Mouse (Mus musculus) heart, embryonic 16.5 days (tissue): ENCODE data around the gene Cdca7l. TPM values are rescaled to one million over a fixed set of nuclear protein-coding genes. Genes with fewer than 3 reads are reported as not detected.

Experiments
- ATAC-seq: fragments of 200-750 bp; cut with Nextera tagmentation; replicated peaks from 2 replicates; pipeline ENCODE4 v1.8.0; 2017; ENCODE audit warnings: moderate number of reproducible peaks; ENCODE audit not compliant: insufficient read depth, low FRiP score; ENCODE audit errors: extremely low read depth
- H3K27ac ChIP-seq: fragments of 300-500 bp; sonication (generic); 2 replicates; pipeline ENCODE4 v1.5.1; 2014; ENCODE audit warnings: mild to moderate bottlenecking, low read length, control low read depth, moderate library complexity
- H3K27me3 ChIP-seq: fragments of 300-500 bp; sonication (generic); 2 replicates; pipeline ENCODE4 v1.6.1; 2014; ENCODE audit warnings: low read length, mixed read lengths; ENCODE audit not compliant: control insufficient read depth, insufficient read depth
- H3K36me3 ChIP-seq: fragments of 300-500 bp; sonication (generic); 2 replicates; pipeline ENCODE4 v1.6.1; 2014; ENCODE audit not compliant: control insufficient read depth, insufficient read depth
- H3K4me1 ChIP-seq: fragments of 300-500 bp; sonication (generic); 2 replicates; pipeline ENCODE4 v1.6.1; 2014; ENCODE audit warnings: low read length, mixed read lengths; ENCODE audit not compliant: control insufficient read depth, insufficient read depth
- H3K4me2 ChIP-seq: fragments of 300-500 bp; sonication (generic); 2 replicates; pipeline ENCODE4 v1.6.1; 2014; ENCODE audit warnings: low read depth, mild to moderate bottlenecking, control low read depth, low read length
- H3K4me3 ChIP-seq: fragments of 300-500 bp; sonication (generic); 2 replicates; pipeline ENCODE4 v1.5.1; 2014; ENCODE audit warnings: mild to moderate bottlenecking, control low read depth, low read length
- H3K9ac ChIP-seq: fragments of 300-500 bp; sonication (generic); 2 replicates; pipeline ENCODE4 v1.6.1; 2014; ENCODE audit warnings: low read length, control low read depth
- H3K9me3 ChIP-seq: fragments of 300-500 bp; sonication (generic); replicated peaks from 2 replicates; pipeline ENCODE4 v1.6.1; 2016; ENCODE audit warnings: low read length; ENCODE audit not compliant: control insufficient read depth
- WGBS: fragments of 180-500 bp; shearing (Covaris S2); extraction: QIAGEN DNeasy Blood & Tissue Kit; methylation state at CpG from one replicate; pipeline ENCODE4 v1.1.7; 2014; 5-methylcytosine and 5-hydroxymethylcytosine counted together
- polyA plus RNA-seq: library from polyadenylated mRNA; unstranded; fragments of >200 nt; fragmentation: Nextera tagmentation; extraction: Ambion mirVana; gene quantifications from 2 replicates; pipeline ENCODE4 v1.2.1, GENCODE M21; 2015

Cdca7l gene
- polyA plus RNA-seq, 1 experiment from 2014 or later = 17.4 TPM

DNA sequence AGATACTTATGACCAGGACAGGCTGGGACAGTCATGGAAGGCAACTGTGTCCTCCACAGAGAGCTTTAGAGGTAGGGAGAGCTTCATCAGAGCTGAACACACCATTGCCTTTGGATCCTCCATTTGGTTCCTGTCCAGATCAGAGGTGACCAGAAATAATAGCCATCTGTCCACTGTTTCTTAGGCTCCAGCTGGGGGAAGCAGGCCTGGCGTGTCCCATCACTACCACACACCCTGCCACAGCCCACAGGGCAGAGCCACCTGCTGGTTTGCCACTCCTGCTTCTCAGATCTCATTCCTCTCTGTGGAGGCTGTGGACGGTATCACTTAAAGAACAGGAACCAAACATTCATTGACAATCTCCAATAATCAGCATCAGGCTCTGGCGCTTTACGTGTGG lies 32.9 kb upstream of the Cdca7l start:
- Histone ChIP-seq H3K36me3 (no peaks in the 10 kb centered on the region), H3K27me3 (no peaks in the 10 kb centered on the region), H3K9me3 (0 out of 2 replicates have a peak, but pooled peaks cover 2% of the 10 kb centered on the region), H3K4me1 (no peaks in the 10 kb centered on the region), H3K4me3 (no peak overlapping the region), H3K9ac (no peak overlapping the region), H3K27ac (no peak overlapping the region), H3K4me2 (no peak overlapping the region)
- 88% methylated on average over 4 of the region's 4 CpGs for WGBS
- ATAC-seq = no peak

GRCm38 (mm10) chr12:117772638-117773037 lies 31.5 kb upstream of the Cdca7l start:
- H3K4me3 ChIP-seq = no peak overlapping the region
- ATAC-seq = no peak
- no peaks in the 10 kb centered on the region for H3K9me3 ChIP-seq
- H3K9ac ChIP-seq = no peak overlapping the region
- no peaks in the 10 kb centered on the region for H3K36me3 ChIP-seq
- H3K4me1 ChIP-seq = no peaks in the 10 kb centered on the region
- H3K27me3 ChIP-seq = no peaks in the 10 kb centered on the region
- 3% methylated on average over 2 of the region's 2 CpGs for WGBS
- no peak overlapping the region for H3K27ac ChIP-seq
- H3K4me2 ChIP-seq = no peak overlapping the region

- Histone ChIP-seq H3K4me3 (no peak overlapping the region), H3K4me1 (no peaks in the 10 kb centered on the region), H3K36me3 (no peaks in the 10 kb centered on the region), H3K27me3 (no peaks in the 10 kb centered on the region), H3K4me2 (no peak overlapping the region), H3K9ac (no peak overlapping the region), H3K27ac (no peak overlapping the region), H3K9me3 (no peaks in the 10 kb centered on the region)
- WGBS = 53% methylated on average over 5 of the region's 5 CpGs
- no peak for ATAC-seq
Measured at GRCm38 (mm10) chr12:117776841-117777240, 27.2 kb upstream of the Cdca7l start.

DNA sequence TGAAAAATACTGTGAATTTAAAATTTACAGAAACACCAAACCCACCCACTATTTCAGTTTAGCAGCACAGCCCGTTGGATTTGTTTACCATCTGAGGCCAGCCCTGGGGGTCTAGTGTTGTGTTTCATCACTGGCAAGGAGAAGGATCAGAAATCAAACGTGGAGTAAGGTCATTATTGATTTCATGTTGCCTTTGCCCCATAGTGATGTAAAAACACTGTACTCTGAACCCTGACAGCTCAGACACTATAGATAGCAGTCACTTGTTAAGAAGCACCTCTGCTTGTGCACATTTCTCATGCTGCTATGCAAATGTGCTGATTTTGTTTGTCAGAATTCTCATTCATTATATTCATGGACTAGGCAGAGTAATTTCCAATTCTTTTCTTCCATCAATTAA lies 22.7 kb upstream of the Cdca7l start:
- H3K4me2 ChIP-seq = no peak overlapping the region
- no peak for ATAC-seq
- no peaks in the 10 kb centered on the region for H3K27me3 ChIP-seq
- H3K4me3 ChIP-seq = no peak overlapping the region
- H3K27ac ChIP-seq = no peak overlapping the region
- H3K4me1 ChIP-seq = no peaks in the 10 kb centered on the region
- H3K36me3 ChIP-seq = no peaks in the 10 kb centered on the region
- WGBS = 43% methylated on average over 2 of the region's 2 CpGs
- no peaks in the 10 kb centered on the region for H3K9me3 ChIP-seq
- no peak overlapping the region for H3K9ac ChIP-seq

- no peak overlapping the region for H3K9ac ChIP-seq
- H3K4me2 ChIP-seq = no peak overlapping the region
- 0 out of 2 replicates have a peak, but pooled peaks cover 4% of the 10 kb centered on the region for H3K27me3 ChIP-seq
- H3K36me3 ChIP-seq = no peaks in the 10 kb centered on the region
- 63% methylated on average over 1 of the region's 1 CpGs for WGBS
- no peak overlapping the region for H3K4me3 ChIP-seq
- no peak overlapping the region for H3K27ac ChIP-seq
- H3K9me3 ChIP-seq = no peaks in the 10 kb centered on the region
- no peak for ATAC-seq
- no peaks in the 10 kb centered on the region for H3K4me1 ChIP-seq
Measured at GRCm38 (mm10) chr12:117783426-117783825, 20.7 kb upstream of the Cdca7l start.

DNA sequence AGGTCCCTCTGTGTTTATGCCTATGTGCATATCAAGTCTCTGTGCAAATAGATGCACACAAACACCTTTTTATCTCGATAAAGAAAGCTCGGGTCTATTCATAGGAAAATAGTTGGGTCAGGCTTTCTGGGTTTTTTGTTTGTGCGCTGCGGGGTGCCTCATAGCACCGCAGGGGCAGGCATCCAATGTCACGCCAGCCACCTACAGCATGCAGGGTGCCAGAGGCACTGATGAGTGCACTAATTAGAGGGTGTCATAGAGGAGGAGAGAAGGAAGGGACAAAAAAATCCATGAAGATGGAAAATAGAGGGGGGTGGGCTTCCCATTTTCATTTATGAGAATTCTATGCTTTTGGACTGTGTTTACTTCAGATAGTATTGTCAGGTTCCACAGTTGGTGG lies 17.5 kb upstream of the Cdca7l start:
- Histone ChIP-seq H3K9ac (no peak overlapping the region), H3K4me1 (no peaks in the 10 kb centered on the region), H3K9me3 (no peaks in the 10 kb centered on the region), H3K36me3 (no peaks in the 10 kb centered on the region), H3K4me3 (no peak overlapping the region), H3K27me3 (0 out of 2 replicates have a peak, but pooled peaks cover 4% of the 10 kb centered on the region), H3K4me2 (no peak overlapping the region), H3K27ac (no peak overlapping the region)
- ATAC-seq = no peak
- 38% methylated on average over 6 of the region's 6 CpGs for WGBS

GRCm38 (mm10) chr12:117788513-117789011 lies 15.5 kb upstream of the Cdca7l start:
- H3K4me2 ChIP-seq = peak overlapping the region; percentile 66
- no peak for ATAC-seq
- H3K4me1 ChIP-seq = no peaks in the 10 kb centered on the region
- 0 out of 2 replicates have a peak, but pooled peaks cover 4% of the 10 kb centered on the region for H3K27me3 ChIP-seq
- no peaks in the 10 kb centered on the region for H3K9me3 ChIP-seq
- peak overlapping the region; percentile 34; the same call in 1 of the 2 replicates for H3K9ac ChIP-seq
- H3K4me3 ChIP-seq = peak overlapping the region; percentile 39
- H3K36me3 ChIP-seq = no peaks in the 10 kb centered on the region
- H3K27ac ChIP-seq = no peak overlapping the region
- 11% methylated on average over 24 of the region's 24 CpGs for WGBS

DNA sequence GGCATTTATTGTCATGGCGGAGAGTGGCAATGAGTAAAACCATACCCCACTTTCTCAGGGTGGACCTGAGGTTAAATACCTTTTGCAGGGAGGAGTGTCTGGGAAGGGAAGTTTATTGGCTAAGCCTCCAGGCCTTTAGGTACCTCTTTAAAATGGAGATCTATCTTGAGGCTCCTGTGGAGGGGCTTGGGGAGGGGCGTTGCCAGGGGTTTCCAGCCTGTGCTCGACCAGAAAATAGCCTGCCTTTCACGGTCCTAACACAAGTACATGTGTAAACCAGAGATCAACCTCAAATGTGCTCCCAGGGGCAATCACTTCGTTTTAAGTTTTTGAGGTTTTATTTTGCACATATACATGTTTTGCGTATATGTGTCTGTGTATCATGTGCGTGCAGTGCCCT lies 15.1 kb upstream of the Cdca7l start:
- 46% methylated on average over 7 of the region's 7 CpGs for WGBS
- H3K27ac ChIP-seq = no peak overlapping the region
- no peak overlapping the region for H3K9ac ChIP-seq
- H3K36me3 ChIP-seq = no peaks in the 10 kb centered on the region
- no peak overlapping the region; the same call in 1 of the 2 replicates for H3K4me3 ChIP-seq
- 0 out of 2 replicates have a peak, but pooled peaks cover 4% of the 10 kb centered on the region for H3K27me3 ChIP-seq
- ATAC-seq = no peak
- H3K4me1 ChIP-seq = no peaks in the 10 kb centered on the region
- peak overlapping the region; percentile 66; the same call in 1 of the 2 replicates for H3K4me2 ChIP-seq
- no peaks in the 10 kb centered on the region for H3K9me3 ChIP-seq

DNA sequence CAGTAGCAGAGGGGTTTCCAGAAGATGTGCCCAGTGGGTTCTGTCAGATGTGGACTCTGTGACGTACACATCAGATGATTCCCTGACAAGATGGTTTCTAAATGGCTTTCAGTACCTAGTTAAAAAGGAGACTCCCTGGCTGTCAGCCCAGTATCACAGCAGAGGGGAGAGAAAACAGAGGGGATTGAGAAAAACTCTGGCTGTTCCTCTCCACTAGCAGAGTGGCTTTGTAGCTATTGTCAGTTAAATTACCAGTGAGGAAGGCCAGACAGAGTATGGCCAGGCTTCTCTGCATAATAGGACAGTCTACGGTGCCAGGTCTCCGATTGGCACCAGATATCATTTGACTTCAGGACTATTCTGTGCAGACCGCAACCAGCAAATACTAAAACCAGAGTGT lies 8.8 kb upstream of the Cdca7l start:
- no peak overlapping the region for H3K27ac ChIP-seq
- ATAC-seq = no peak
- H3K9ac ChIP-seq = no peak overlapping the region
- WGBS = 74% methylated on average over 4 of the region's 4 CpGs
- H3K36me3 ChIP-seq = no peaks in the 10 kb centered on the region
- H3K4me3 ChIP-seq = no peak overlapping the region
- no peaks in the 10 kb centered on the region for H3K9me3 ChIP-seq
- no peak overlapping the region for H3K4me2 ChIP-seq
- no peaks in the 10 kb centered on the region for H3K4me1 ChIP-seq
- H3K27me3 ChIP-seq = no peaks in the 10 kb centered on the region
